Mouse (Mus musculus) embryonic fibroblast, embryonic 13.5 days (primary cell): ENCODE measurements at regions not wholly inside any gene's neighbourhood (a gene's known extent, or its start where the extent isn't known, plus 50 kb on each side); places are given as distances from the start of the nearest gene placed in this dataset.

Source experiments
- H3K27ac ChIP-seq: 2 replicates; pipeline ENCODE4 v1.5.1; 2012; ENCODE audit warnings: low read length, control low read depth, inconsistent platforms; ENCODE audit not compliant: insufficient read depth
- H3K4me1 ChIP-seq: 2 replicates; pipeline ENCODE4 v1.6.1; 2011; ENCODE audit warnings: low read length; ENCODE audit not compliant: control insufficient read depth, insufficient read depth
- H3K4me3 ChIP-seq: 2 replicates; pipeline ENCODE4 v1.5.1; 2011; ENCODE audit warnings: mild to moderate bottlenecking, control low read depth, low read length; ENCODE audit not compliant: insufficient read depth
- CTCF ChIP-seq: IDR thresholded peaks from 2 replicates; pipeline ENCODE4 v1.5.1; 2011; ENCODE audit warnings: mild to moderate bottlenecking, control low read depth, low read length, moderate library complexity, borderline replicate concordance; ENCODE audit not compliant: insufficient read depth
- POLR2A ChIP-seq: IDR thresholded peaks from 2 replicates; pipeline ENCODE4 v1.6.1; 2011; ENCODE audit warnings: low read depth, mild to moderate bottlenecking, control low read depth, low read length, moderate library complexity

DNA sequence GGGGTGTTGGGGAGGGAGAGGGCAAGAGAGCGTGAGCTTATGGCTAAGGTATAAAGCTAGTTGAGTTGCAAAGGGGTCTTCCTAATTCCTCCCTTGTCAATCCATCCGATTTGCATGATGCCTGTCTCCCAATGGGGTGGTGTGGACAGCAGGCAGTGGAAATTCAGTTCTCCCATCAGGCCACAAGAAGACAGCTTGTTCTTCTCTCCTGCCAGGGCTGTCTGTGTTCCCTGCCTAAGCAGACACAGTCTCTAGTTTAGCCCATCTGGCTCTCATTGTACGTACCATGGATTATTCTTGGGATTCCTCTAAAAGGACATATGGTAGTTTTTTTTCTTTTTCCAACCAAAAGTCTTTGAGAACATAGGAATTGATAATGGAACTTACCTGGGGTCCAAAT, 168.4 kb upstream of the Gk2 start:
- no peak for TF ChIP-seq POLR2A
- TF ChIP-seq CTCF, result no peak
- Histone ChIP-seq H3K27ac (no peak overlapping the region), H3K4me1 (no peaks in the 10 kb centered on the region), H3K4me3 (no peak overlapping the region)

DNA sequence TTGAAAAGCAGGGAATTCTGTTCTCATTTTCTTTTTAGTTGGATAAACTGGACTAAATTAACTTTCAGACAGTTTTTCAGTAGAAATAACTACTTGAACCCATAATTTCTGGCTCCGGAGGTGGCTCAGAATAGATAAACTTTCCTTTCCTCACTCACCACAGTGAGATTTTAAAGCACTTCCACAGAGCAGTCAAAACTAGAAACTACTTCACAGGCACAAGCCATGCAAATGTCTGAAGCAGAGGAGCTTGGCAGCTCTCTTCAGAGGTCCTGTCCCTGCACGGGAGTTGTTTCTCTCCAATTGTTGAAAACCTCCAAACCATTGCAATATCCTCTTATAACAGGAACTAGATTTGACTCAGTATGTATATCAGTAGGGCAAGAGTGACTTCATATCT, 163.1 kb upstream of the Gk2 start:
- H3K4me3 ChIP-seq, result no peak overlapping the region
- H3K4me1 ChIP-seq, result no peaks in the 10 kb centered on the region
- no peak overlapping the region for H3K27ac ChIP-seq
- TF ChIP-seq POLR2A (no peak), CTCF (no peak)

DNA sequence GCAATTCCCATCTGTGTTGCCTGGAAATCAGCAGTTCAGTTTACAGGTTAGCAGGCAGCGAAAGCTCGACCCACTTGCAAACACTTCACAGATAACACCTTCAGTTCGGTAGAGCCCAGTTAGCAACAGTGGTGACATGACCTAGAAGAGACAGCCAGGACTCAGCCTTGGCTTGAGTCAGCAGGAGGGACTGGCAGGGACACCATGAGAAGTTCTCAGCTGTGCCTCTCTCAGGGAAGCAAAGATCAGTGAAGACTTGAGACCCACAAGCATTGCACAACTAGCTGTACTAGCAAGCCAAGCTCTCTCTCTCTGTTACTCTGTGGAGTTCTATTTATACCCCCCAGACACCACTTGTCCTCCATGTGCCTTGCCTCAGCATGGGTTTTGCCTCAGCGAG, 161.6 kb upstream of the Gk2 start:
- Histone ChIP-seq H3K27ac (no peak overlapping the region), H3K4me3 (no peak overlapping the region), H3K4me1 (no peaks in the 10 kb centered on the region)
- TF ChIP-seq POLR2A (no peak), CTCF (no peak)

DNA sequence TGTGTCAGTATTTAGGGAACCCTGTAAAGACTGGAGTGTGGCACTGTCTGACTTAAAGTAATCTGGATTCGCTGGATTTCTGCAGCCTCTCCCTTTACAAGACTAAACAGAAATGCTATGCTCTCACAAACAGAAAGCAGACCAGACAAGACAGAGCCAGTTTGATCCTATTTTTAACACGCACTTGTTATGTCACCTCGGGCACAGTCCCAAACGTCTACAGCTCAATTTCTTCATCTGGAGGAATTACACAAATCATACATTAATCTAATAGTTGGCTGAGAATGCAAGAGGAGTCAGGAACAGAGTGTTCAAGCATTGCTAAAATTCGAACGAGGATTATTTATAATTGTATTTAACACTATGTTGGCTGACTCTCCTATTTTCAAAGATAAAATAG, 145.4 kb upstream of the Gk2 start:
- H3K27ac ChIP-seq, result no peak overlapping the region
- TF ChIP-seq POLR2A, result no peak
- no peak for TF ChIP-seq CTCF
- no peaks in the 10 kb centered on the region for H3K4me1 ChIP-seq
- H3K4me3 ChIP-seq, result no peak overlapping the region

DNA sequence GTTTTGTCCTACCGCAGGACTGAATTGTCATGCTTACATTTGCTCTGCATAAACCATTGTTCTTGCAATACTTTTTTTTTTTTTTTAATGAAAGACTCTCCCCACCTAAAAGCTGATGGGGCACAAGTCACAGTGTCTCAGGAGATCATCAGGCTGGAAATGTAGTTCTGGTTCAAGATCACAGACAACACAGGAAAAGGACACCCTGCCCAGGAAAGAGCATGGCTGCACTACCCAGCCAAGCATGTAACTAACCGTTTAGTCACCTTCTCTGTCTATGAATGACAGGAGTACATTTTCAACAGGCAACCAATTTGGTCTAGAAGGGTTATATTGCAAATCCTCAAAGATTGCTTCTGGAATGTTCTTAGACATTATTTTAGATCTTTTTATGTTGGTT, 144.6 kb upstream of the Gk2 start:
- TF ChIP-seq POLR2A (no peak), CTCF (no peak)
- Histone ChIP-seq H3K4me3 (no peak overlapping the region), H3K4me1 (no peaks in the 10 kb centered on the region), H3K27ac (no peak overlapping the region)

DNA sequence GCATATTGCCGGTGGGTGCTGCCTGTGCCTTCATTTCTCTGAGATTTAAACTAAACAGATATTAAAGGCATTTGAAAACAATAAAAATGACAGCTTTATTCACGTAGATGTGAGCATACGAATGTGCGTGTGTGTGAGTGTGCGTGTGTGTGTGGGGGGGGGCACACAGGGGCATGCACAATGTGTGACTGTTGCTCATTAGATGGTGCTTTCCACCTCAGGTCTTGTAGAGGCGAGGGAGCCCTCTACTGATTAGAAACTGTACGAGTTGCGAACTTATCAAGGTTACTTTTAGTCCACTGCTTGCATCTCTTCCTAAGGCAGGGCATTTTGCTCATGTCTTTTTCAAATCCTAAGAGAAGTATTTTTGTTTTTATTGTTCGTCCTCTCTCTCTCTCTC, 141.9 kb upstream of the Gk2 start:
- no peaks in the 10 kb centered on the region for H3K4me1 ChIP-seq
- H3K4me3 ChIP-seq, result no peak overlapping the region
- TF ChIP-seq CTCF, result no peak
- TF ChIP-seq POLR2A, result no peak
- H3K27ac ChIP-seq, result no peak overlapping the region

DNA sequence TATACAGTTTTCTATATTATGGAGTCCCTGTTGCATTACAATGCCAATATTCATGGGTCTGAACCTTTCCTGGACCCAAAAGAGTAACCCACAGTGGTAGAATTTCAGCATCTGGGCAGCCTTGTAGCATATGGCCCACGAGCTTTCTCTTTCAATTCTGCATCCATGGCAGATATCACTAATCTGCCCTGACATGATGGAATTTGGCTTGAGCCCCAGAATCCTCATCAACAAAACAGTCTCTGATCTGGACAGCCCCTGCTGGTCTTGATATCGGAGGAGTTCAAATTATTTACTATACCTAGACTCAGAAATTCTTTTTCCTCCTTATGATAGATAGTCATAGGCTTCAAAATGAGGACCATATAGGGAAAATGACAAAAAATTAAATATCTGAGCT, 139.1 kb upstream of the Gk2 start:
- no peak overlapping the region for H3K27ac ChIP-seq
- H3K4me3 ChIP-seq, result no peak overlapping the region
- TF ChIP-seq CTCF (no peak), POLR2A (no peak)
- H3K4me1 ChIP-seq, result no peaks in the 10 kb centered on the region

DNA sequence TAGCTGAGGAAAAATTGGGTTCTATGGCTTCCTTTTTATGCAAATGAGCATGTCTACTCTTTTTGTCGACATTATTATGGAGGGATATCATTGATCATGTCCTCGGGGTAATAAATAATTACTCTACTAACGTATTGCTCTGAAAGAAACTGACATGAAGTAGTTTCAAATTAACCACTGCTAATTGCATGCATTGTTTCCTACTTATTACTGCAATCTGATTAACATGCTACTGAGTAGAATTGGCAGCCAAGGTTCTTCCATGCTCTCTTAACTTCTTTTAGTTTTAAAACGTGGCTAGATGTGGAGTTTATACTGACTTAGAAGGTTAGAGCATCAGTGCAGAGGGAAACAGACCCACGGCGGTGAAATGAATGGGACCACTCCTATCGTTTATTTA, 137.3 kb upstream of the Gk2 start:
- no peaks in the 10 kb centered on the region for H3K4me1 ChIP-seq
- no peak for TF ChIP-seq POLR2A
- no peak for TF ChIP-seq CTCF
- H3K4me3 ChIP-seq, result no peak overlapping the region
- no peak overlapping the region for H3K27ac ChIP-seq

DNA sequence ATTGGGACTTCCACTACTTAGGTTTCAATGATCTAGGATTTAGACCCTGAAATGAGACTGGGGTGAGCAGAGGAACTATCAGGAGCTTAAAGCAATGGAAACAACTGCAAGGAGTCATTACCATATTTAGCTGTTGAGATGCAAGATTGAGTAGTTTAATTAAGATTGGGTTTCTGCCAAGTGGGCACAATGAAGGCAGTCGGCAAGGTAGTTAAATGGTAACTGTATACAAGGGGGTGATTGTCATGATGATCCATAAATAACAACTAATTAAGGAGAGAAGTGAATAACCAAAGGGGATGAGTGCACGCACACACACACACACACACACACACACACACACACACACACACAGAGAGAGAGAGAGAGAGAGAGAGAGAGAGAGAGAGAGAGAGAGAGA, 125.7 kb upstream of the Gk2 start:
- Histone ChIP-seq H3K27ac (no peak overlapping the region), H3K4me1 (no peaks in the 10 kb centered on the region), H3K4me3 (no peak overlapping the region)
- TF ChIP-seq CTCF (no peak), POLR2A (no peak)

DNA sequence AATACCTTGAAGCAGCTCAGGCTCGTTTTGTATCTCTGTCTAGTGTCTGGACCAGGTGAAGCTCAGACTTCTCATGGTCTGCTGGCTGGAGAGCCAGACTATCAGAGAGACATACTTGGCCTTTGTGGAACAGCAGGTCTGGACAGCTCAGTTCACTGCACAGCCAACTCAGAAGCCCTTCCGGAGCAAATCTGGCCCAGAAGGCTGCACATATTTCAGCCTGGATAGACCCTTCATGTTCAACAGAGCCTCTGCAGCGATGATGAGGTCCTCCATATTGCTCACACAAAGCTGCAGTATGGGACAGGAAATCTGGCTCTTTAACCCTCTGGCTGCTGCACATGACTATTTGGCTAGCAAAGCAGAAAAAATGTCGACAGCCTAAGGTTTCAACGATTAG, 108.7 kb upstream of the Gk2 start:
- TF ChIP-seq CTCF (no peak), POLR2A (no peak)

DNA sequence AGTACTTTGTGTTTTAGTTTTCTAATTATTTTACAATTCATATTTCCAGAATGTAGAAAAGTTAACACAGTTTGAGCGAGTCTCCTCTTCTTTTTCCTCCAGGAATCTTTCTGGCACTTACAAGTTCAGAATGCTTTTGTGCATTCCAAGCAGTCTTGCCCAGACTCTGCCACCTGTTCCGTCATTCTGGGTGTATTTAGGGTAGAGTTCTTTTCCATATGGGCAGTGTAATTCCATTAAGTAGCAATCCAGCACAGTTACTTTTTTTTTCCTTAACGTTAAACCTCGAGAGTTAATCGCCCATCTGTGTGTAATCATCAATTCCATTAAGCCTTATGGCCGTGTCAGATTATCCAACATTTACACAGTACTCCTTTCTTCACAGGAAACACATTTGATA, 106.9 kb upstream of the Gk2 start:
- no peak overlapping the region for H3K27ac ChIP-seq
- no peaks in the 10 kb centered on the region for H3K4me1 ChIP-seq
- no peak for TF ChIP-seq CTCF
- no peak overlapping the region for H3K4me3 ChIP-seq

More for the DNA sequence above, 108.7 kb upstream of the Gk2 start:
- Histone ChIP-seq H3K4me1 (no peaks in the 10 kb centered on the region), H3K27ac (no peak overlapping the region), H3K4me3 (no peak overlapping the region)

DNA sequence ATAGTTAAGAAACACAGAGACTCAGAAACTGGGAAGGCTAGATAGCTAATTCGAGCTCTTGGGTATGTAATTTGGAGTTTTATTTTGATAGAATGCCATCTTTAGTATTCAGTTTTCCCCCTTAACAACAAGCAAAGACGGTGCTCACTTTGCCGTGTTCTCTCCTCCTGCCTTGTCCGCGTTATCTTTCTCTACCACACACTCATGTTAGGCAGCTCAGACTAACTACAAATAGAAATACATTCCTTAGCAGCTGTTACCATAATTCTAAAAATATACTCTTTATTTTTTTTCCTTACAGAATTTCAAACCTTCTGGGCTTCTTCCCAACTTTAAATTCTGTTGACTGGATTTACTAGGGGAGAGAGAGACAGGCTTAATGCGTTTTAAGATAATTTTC, 97.5 kb upstream of the Gk2 start:
- Histone ChIP-seq H3K4me1 (no peaks in the 10 kb centered on the region), H3K27ac (peak overlapping the region; percentile 13; the same call in 1 of the 2 replicates), H3K4me3 (no peak overlapping the region)
- TF ChIP-seq POLR2A, result no peak
- no peak for TF ChIP-seq CTCF

DNA sequence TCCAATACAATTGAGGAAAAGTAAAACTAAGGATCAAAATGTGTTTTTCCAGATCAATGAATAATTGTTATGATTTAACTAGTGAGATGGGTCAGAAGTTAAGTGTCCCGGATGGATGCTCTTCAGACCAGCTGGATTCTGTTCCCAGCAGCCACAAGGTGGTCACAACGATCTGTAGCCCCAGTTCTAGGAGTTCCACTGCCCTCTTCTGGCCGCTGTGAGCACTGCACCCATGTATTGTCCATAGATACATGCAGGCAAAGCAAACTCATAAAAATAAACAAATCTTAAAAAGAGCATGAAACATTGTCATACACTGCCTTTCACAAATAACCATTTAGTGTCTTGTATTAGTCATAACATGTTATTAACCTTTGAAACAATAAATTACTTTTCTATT, 96.3 kb upstream of the Gk2 start:
- no peak for TF ChIP-seq POLR2A
- TF ChIP-seq CTCF, result peak; percentile 46; the same call in 1 of the 2 replicates
- H3K27ac ChIP-seq, result no peak overlapping the region
- no peak overlapping the region for H3K4me3 ChIP-seq
- H3K4me1 ChIP-seq, result no peaks in the 10 kb centered on the region
